Mouse (Mus musculus) stomach, postnatal 0 days (tissue): ENCODE measurements around the gene Adcyap1r1. TPM values are rescaled to one million over a fixed set of nuclear protein-coding genes. Genes with fewer than 3 reads are reported as not detected.

Experiments used
- ATAC-seq: fragments of 200-750 bp; cut with Nextera tagmentation; 2 replicates; pipeline ENCODE4 v1.8.0; 2017; ENCODE audit not compliant: low FRiP score, low TSS enrichment
- DNase-seq: peaks from one replicate; pipeline ENCODE4 v3.0.0-alpha.2; 2016; ENCODE audit warnings: low spot score
- H3K27ac ChIP-seq: fragments of 300-500 bp; sonication (generic); replicated peaks from 2 replicates; pipeline ENCODE4 v1.5.1; 2014; ENCODE audit warnings: mild to moderate bottlenecking, control low read depth
- H3K27me3 ChIP-seq: fragments of 300-500 bp; sonication (generic); 2 replicates; pipeline ENCODE4 v1.6.1; 2014; ENCODE audit warnings: low read length; ENCODE audit not compliant: control insufficient read depth, insufficient read depth
- H3K36me3 ChIP-seq: fragments of 300-500 bp; sonication (generic); 2 replicates; pipeline ENCODE4 v1.6.1; 2014; ENCODE audit warnings: low read length, mixed read lengths; ENCODE audit not compliant: control insufficient read depth, insufficient read depth
- H3K4me1 ChIP-seq: fragments of 300-500 bp; sonication (generic); replicated peaks from 2 replicates; pipeline ENCODE4 v1.6.1; 2014; ENCODE audit warnings: antibody characterized with exemption; ENCODE audit not compliant: control insufficient read depth, insufficient read depth
- H3K4me2 ChIP-seq: fragments of 300-500 bp; sonication (generic); replicated peaks from 2 replicates; pipeline ENCODE4 v1.6.1; 2014; ENCODE audit warnings: low read depth, mild to moderate bottlenecking, control low read depth, moderate library complexity
- H3K4me3 ChIP-seq: fragments of 300-500 bp; sonication (generic); 2 replicates; pipeline ENCODE4 v1.5.1; 2014; ENCODE audit warnings: low read depth, low read length, control low read depth
- H3K9ac ChIP-seq: fragments of 300-500 bp; sonication (generic); 2 replicates; pipeline ENCODE4 v1.6.1; 2014; ENCODE audit warnings: mild to moderate bottlenecking, low read length, control low read depth, mixed read lengths
- H3K9me3 ChIP-seq: fragments of 300-500 bp; sonication (generic); 2 replicates; pipeline ENCODE4 v1.6.1; 2016; ENCODE audit warnings: low read length; ENCODE audit not compliant: control insufficient read depth
- CTCF ChIP-seq: IDR thresholded peaks from 2 replicates; pipeline ENCODE4 v1.5.1; 2016; ENCODE audit warnings: antibody characterized with exemption, low read depth, mild to moderate bottlenecking, moderate library complexity
- EP300 ChIP-seq: optimal IDR thresholded peaks from 2 replicates; pipeline ENCODE3; 2016; ENCODE audit warnings: antibody characterized with exemption
- WGBS: fragments of 180-500 bp; shearing (Covaris S2); extraction: QIAGEN DNeasy Blood & Tissue Kit; methylation state at CpG from one replicate; pipeline ENCODE4 v1.1.7; 2014; 5-methylcytosine and 5-hydroxymethylcytosine counted together
- polyA plus RNA-seq: library from polyadenylated mRNA; unstranded; fragments of >200 nt; fragmentation: Nextera tagmentation; extraction: Ambion mirVana; gene quantifications from 2 replicates; pipeline ENCODE4 v1.2.1, GENCODE M21; 2015

The Adcyap1r1 gene
- polyA plus RNA-seq, 1 experiment from 2014 or later: 5.4 TPM

DNA sequence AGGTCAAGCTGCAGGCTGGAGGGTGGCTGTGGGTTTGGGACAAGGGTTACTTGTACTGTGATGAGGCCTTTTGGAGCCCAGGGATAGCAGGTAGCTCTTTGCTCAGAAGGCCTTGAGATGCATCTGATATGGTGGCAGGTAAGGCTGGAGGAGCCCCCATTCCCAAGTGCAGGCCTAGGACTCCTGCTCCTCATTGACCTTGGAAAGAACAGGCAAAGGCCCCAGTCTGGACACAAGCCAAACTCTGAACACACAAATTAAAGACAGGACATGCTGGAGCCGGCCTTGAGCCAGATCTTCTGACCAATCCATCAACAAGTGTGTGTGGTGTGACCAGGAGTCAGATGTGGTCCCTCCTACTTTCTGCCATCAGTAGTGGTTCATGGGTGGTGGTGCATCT, 1.8 kb downstream of the Adcyap1r1 start:
- Histone ChIP-seq H3K4me3 (peak overlapping the region; percentile 46; the same call in 1 of the 2 replicates), H3K36me3 (no peaks in the 10 kb centered on the region), H3K27me3 (peaks cover 3% of the 10 kb centered on the region; the same call in 1 of the 2 replicates), H3K9me3 (no peaks in the 10 kb centered on the region), H3K4me1 (no peaks in the 10 kb centered on the region), H3K9ac (no peak overlapping the region), H3K27ac (no peak overlapping the region), H3K4me2 (peak overlapping the region; percentile 76)
- 24% methylated on average over 1 of the region's 1 CpGs for WGBS
- no peak for ATAC-seq
- no peak for DNase-seq
- TF ChIP-seq CTCF (no peak), EP300 (no peak)

DNA sequence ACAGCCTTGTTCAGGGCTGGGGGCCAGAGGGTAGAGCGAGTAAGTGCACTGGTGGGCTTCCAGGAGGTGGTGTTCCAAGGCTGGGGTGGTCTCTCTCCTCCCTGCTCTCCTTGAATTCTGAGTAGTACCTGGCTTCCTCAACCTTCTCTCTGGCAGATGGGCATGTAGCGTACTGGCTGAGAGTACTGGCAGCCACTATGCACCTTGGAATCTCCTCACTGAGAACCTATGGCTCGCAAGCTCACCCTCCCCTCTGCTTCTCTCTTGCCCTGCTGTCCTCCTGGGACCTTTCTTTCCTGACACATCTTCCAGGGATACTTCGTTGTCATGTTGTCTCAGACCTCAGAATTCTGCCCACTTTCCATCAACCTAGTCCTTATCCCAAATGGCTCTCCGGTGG, 3.9 kb downstream of the Adcyap1r1 start:
- no peaks in the 10 kb centered on the region for H3K4me1 ChIP-seq
- TF ChIP-seq EP300: no peak
- TF ChIP-seq CTCF: no peak
- H3K9me3 ChIP-seq: no peaks in the 10 kb centered on the region
- no peak overlapping the region for H3K9ac ChIP-seq
- 81% methylated on average over 5 of the region's 5 CpGs for WGBS
- H3K36me3 ChIP-seq: no peaks in the 10 kb centered on the region
- DNase-seq (no peak), ATAC-seq (no peak)
- H3K4me2 ChIP-seq: no peak overlapping the region
- no peak overlapping the region for H3K27ac ChIP-seq
- H3K27me3 ChIP-seq: peaks cover 3% of the 10 kb centered on the region; the same call in 1 of the 2 replicates
- H3K4me3 ChIP-seq: no peak overlapping the region

DNA sequence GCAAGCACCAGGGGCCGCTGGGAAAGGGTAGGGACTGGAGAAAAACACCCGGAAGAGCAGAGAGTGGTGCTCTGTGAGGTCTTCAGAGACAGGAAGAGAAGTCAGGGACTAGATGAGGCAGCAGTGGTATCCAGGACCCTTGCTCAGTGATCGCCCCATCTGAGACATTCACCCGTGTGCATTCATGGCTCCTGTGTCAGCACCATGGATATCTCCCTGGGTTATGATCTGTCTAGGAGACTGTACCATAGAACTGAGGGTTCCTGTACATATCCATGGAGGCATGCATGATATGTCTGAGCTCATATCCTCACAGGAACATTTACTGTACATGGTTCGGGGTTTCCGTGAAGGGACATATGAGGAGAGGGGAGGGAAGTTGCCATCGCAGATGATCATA, 5.9 kb downstream of the Adcyap1r1 start:
- Histone ChIP-seq H3K9me3 (no peaks in the 10 kb centered on the region), H3K4me2 (no peak overlapping the region), H3K9ac (no peak overlapping the region), H3K4me3 (no peak overlapping the region), H3K27me3 (peaks cover 3% of the 10 kb centered on the region; the same call in 1 of the 2 replicates), H3K4me1 (no peaks in the 10 kb centered on the region), H3K27ac (no peak overlapping the region), H3K36me3 (no peaks in the 10 kb centered on the region)
- WGBS: 64% methylated on average over 7 of the region's 7 CpGs
- no peak for DNase-seq
- ATAC-seq: no peak
- TF ChIP-seq EP300 (no peak), CTCF (no peak)

DNA sequence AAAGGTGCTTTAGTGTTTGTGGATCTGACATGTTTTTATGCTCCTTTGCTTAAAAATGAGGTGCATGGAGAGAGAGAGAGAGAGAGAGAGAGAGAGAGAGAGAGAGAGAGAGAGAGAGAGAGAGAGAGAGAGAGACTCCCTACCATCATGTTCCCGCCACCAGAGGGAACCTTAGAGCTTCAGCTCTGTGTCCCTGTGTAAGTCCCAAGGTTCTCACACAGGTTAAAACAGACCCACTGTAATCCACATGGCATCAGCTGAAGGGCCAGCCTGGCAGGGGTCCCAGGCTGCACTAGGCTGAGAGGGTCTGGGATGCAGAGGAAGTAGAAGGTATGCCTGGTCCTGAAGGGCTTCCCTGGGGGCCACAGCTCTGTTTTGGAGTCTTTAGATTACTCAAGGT, 6.4 kb downstream of the Adcyap1r1 start:
- no peaks in the 10 kb centered on the region for H3K4me1 ChIP-seq
- H3K9ac ChIP-seq: no peak overlapping the region
- TF ChIP-seq EP300: no peak
- peak; percentile 64 for TF ChIP-seq CTCF
- ATAC-seq (no peak), DNase-seq (peak; percentile 37)
- peaks cover 3% of the 10 kb centered on the region; the same call in 1 of the 2 replicates for H3K27me3 ChIP-seq
- no peaks in the 10 kb centered on the region for H3K9me3 ChIP-seq
- H3K4me2 ChIP-seq: no peak overlapping the region
- no peak overlapping the region for H3K27ac ChIP-seq
- H3K36me3 ChIP-seq: no peaks in the 10 kb centered on the region
- WGBS: 57% methylated on average over 1 of the region's 1 CpGs
- no peak overlapping the region for H3K4me3 ChIP-seq

DNA sequence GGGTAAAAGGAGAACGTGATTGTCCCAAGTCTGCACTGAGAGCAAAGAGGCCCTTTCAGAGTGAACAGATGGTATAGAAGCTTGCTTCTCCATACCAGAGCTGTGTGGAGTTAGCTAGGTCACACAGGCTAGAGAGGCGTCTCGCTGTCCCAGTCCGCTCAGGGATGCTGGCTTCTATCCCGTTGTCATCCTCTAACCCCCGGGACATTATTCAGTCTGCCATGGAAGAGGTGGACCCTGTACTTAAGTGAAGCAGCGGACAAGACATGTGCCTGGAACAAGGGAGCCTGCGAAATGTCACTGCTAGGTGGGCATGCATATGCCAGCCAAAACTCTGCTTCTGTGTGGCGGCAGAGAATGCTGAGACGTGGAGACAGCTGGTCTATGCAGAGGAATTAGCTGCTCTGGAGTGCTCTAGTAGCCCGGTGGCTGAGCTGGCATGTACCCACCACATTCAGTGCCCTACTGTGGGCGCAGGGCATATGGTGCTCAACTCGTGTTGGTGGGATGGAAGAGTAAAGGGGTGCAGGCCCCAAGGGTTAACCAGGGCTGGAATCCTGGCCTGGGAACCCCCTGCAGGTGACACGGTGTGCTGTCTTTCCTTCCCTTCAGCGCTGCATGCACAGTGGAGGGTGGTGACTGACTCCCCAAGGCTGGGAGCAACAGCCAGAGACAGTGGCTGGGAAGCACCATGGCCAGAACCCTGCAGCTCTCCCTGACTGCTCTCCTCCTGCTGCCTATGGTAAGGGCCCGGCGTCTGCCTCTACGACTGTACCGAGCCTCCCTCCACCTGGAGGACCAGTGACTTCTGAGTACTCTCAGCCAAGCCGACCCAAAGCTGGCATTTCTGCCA, 8.0 kb downstream of the Adcyap1r1 start:
- no peaks in the 10 kb centered on the region for H3K4me1 ChIP-seq
- no peak overlapping the region for H3K4me3 ChIP-seq
- no peak overlapping the region for H3K27ac ChIP-seq
- no peaks in the 10 kb centered on the region for H3K36me3 ChIP-seq
- no peaks in the 10 kb centered on the region for H3K9me3 ChIP-seq
- TF ChIP-seq CTCF (no peak), EP300 (no peak)
- no peak overlapping the region for H3K9ac ChIP-seq
- ATAC-seq (no peak), DNase-seq (no peak)
- no peaks in the 10 kb centered on the region for H3K27me3 ChIP-seq
- no peak overlapping the region for H3K4me2 ChIP-seq
- 83% methylated on average over 20 of the region's 20 CpGs for WGBS

DNA sequence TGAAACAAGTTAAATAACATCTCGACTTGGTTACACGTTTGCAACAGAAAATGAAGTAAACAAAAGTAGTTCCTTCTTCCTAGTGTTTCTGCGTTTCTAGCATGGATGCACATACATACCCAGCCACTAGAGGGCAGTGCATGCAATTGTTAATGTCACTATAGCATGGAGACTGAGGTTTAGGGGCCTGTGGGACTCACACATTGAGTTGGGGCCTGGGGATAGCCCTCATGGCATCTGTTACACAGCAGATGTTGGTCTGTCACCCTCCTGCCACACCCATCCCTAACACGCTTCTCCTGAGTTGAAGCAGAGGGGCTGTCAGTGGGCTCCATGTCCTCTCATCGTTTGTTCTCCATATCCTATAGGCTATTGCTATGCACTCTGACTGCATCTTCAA, 9.4 kb downstream of the Adcyap1r1 start:
- no peaks in the 10 kb centered on the region for H3K9me3 ChIP-seq
- WGBS: 59% methylated on average over 5 of the region's 5 CpGs
- no peaks in the 10 kb centered on the region for H3K36me3 ChIP-seq
- peak; percentile 53 for DNase-seq
- no peak overlapping the region for H3K4me2 ChIP-seq
- H3K27ac ChIP-seq: no peak overlapping the region
- no peak for ATAC-seq
- no peak overlapping the region for H3K9ac ChIP-seq
- no peak overlapping the region for H3K4me3 ChIP-seq
- no peaks in the 10 kb centered on the region for H3K4me1 ChIP-seq
- TF ChIP-seq EP300: no peak
- peak; percentile 83 for TF ChIP-seq CTCF
- H3K27me3 ChIP-seq: no peaks in the 10 kb centered on the region
